Mouse (Mus musculus): ENCODE data around the gene Bckdha. TPM values are rescaled to one million over a fixed set of nuclear protein-coding genes. Genes with fewer than 3 reads are reported as not detected.

The Bckdha gene
- polyA plus RNA-seq, 1 experiment from 2014 or later = 96.3 TPM

- H3K9me3 ChIP-seq (replicated peaks; ENCODE audit: low read length) = no peaks in the 10 kb centered on the region
- no peaks in the 10 kb centered on the region for H3K4me1 ChIP-seq (replicated peaks; ENCODE audit: insufficient read depth, low read length)
- no peak for TF ChIP-seq CTCF (IDR thresholded peaks at IDR 0.05; ENCODE audit: low read depth)
- 41% methylated on average over 4 of the region's 4 CpGs for WGBS
- H3K27ac ChIP-seq = no peak overlapping the region
- ATAC-seq (replicated peaks; ENCODE audit: low FRiP score, low read depth) (no peak), DNase-seq (ENCODE audit: low spot score) (no peak)
- no peak overlapping the region for H3K9ac ChIP-seq (ENCODE audit: low read depth, low read length)
- H3K4me3 ChIP-seq (replicated peaks; ENCODE audit: low read depth, low read length) = no peak overlapping the region
- H3K36me3 ChIP-seq (ENCODE audit: insufficient read depth, low read length) = no peaks in the 10 kb centered on the region
- H3K27me3 ChIP-seq (ENCODE audit: insufficient read depth, low read length) = no peaks in the 10 kb centered on the region
- no peak overlapping the region for H3K4me2 ChIP-seq (ENCODE audit: low read length)
These were observed 14.2 kb downstream of the Bckdha start for GRCm38 (mm10) chr7:25644631-25645030.

GRCm38 (mm10) chr7:25644136-25644535 lies 14.6 kb downstream of the Bckdha start:
- Histone ChIP-seq H3K27ac (no peak overlapping the region), H3K9ac (ENCODE audit: low read depth, low read length) (no peak overlapping the region), H3K4me1 (replicated peaks; ENCODE audit: insufficient read depth, low read length) (no peaks in the 10 kb centered on the region), H3K4me3 (replicated peaks; ENCODE audit: low read depth, low read length) (no peak overlapping the region), H3K27me3 (ENCODE audit: insufficient read depth, low read length) (no peaks in the 10 kb centered on the region), H3K9me3 (replicated peaks; ENCODE audit: low read length) (no peaks in the 10 kb centered on the region), H3K36me3 (ENCODE audit: insufficient read depth, low read length) (no peaks in the 10 kb centered on the region), H3K4me2 (ENCODE audit: low read length) (no peak overlapping the region)
- 79% methylated on average over 10 of the region's 10 CpGs for WGBS
- DNase-seq (ENCODE audit: low spot score) = no peak
- ATAC-seq (replicated peaks; ENCODE audit: low FRiP score, low read depth) = no peak
- TF ChIP-seq CTCF (IDR thresholded peaks at IDR 0.05; ENCODE audit: low read depth) = no peak

- Histone ChIP-seq H3K4me2 (ENCODE audit: low read length) (no peak overlapping the region), H3K9ac (ENCODE audit: low read depth, low read length) (no peak overlapping the region), H3K4me3 (replicated peaks; ENCODE audit: low read depth, low read length) (no peak overlapping the region), H3K36me3 (ENCODE audit: insufficient read depth, low read length) (peaks cover 13% of the 10 kb centered on the region), H3K27me3 (ENCODE audit: insufficient read depth, low read length) (no peaks in the 10 kb centered on the region), H3K4me1 (replicated peaks; ENCODE audit: insufficient read depth, low read length) (no peaks in the 10 kb centered on the region), H3K9me3 (replicated peaks; ENCODE audit: low read length) (no peaks in the 10 kb centered on the region), H3K27ac (no peak overlapping the region)
- 81% methylated on average over 4 of the region's 4 CpGs for WGBS
- ATAC-seq (replicated peaks; ENCODE audit: low FRiP score, low read depth) = no peak
- TF ChIP-seq CTCF (IDR thresholded peaks at IDR 0.05; ENCODE audit: low read depth) = no peak
- DNase-seq (ENCODE audit: low spot score) = no peak
These were observed 19.0 kb downstream of the Bckdha start for GRCm38 (mm10) chr7:25639754-25640153.

- no peak for DNase-seq (ENCODE audit: low spot score)
- H3K36me3 ChIP-seq (ENCODE audit: insufficient read depth, low read length) = peaks cover 24% of the 10 kb centered on the region
- WGBS = 91% methylated on average over 5 of the region's 5 CpGs
- H3K4me2 ChIP-seq (ENCODE audit: low read length) = no peak overlapping the region
- no peaks in the 10 kb centered on the region for H3K27me3 ChIP-seq (ENCODE audit: insufficient read depth, low read length)
- H3K4me1 ChIP-seq (replicated peaks; ENCODE audit: insufficient read depth, low read length) = no peaks in the 10 kb centered on the region
- H3K9me3 ChIP-seq (replicated peaks; ENCODE audit: low read length) = no peaks in the 10 kb centered on the region
- no peak overlapping the region for H3K4me3 ChIP-seq (replicated peaks; ENCODE audit: low read depth, low read length)
- H3K9ac ChIP-seq (ENCODE audit: low read depth, low read length) = no peak overlapping the region
- H3K27ac ChIP-seq = no peak overlapping the region
- ATAC-seq (replicated peaks; ENCODE audit: low FRiP score, low read depth) = no peak
- TF ChIP-seq CTCF (IDR thresholded peaks at IDR 0.05; ENCODE audit: low read depth) = no peak
These were observed 21.7 kb downstream of the Bckdha start for GRCm38 (mm10) chr7:25637099-25637498.

GRCm38 (mm10) chr7:25636373-25636772 lies 22.4 kb downstream of the Bckdha start:
- no peak for DNase-seq (ENCODE audit: low spot score)
- H3K4me3 ChIP-seq (replicated peaks; ENCODE audit: low read depth, low read length) = no peak overlapping the region
- no peak for TF ChIP-seq CTCF (IDR thresholded peaks at IDR 0.05; ENCODE audit: low read depth)
- WGBS = 48% methylated on average over 3 of the region's 3 CpGs
- peaks cover 25% of the 10 kb centered on the region for H3K36me3 ChIP-seq (ENCODE audit: insufficient read depth, low read length)
- H3K4me1 ChIP-seq (replicated peaks; ENCODE audit: insufficient read depth, low read length) = no peaks in the 10 kb centered on the region
- H3K27me3 ChIP-seq (ENCODE audit: insufficient read depth, low read length) = no peaks in the 10 kb centered on the region
- ATAC-seq (replicated peaks; ENCODE audit: low FRiP score, low read depth) = no peak
- no peak overlapping the region for H3K27ac ChIP-seq
- no peaks in the 10 kb centered on the region for H3K9me3 ChIP-seq (replicated peaks; ENCODE audit: low read length)
- no peak overlapping the region for H3K9ac ChIP-seq (ENCODE audit: low read depth, low read length)
- no peak overlapping the region for H3K4me2 ChIP-seq (ENCODE audit: low read length)

- 0 out of 2 replicates have a peak, but pooled peaks cover 8% of the 10 kb centered on the region for H3K4me1 ChIP-seq (replicated peaks; ENCODE audit: insufficient read depth, low read length)
- H3K27ac ChIP-seq = no peak overlapping the region
- DNase-seq (ENCODE audit: low spot score) (no peak), ATAC-seq (replicated peaks; ENCODE audit: low FRiP score, low read depth) (no peak)
- H3K27me3 ChIP-seq (ENCODE audit: insufficient read depth, low read length) = no peaks in the 10 kb centered on the region
- no peak for TF ChIP-seq CTCF (IDR thresholded peaks at IDR 0.05; ENCODE audit: low read depth)
- H3K4me2 ChIP-seq (ENCODE audit: low read length) = no peak overlapping the region
- H3K4me3 ChIP-seq (replicated peaks; ENCODE audit: low read depth, low read length) = no peak overlapping the region
- H3K36me3 ChIP-seq (ENCODE audit: insufficient read depth, low read length) = peaks cover 31% of the 10 kb centered on the region
- no peaks in the 10 kb centered on the region for H3K9me3 ChIP-seq (replicated peaks; ENCODE audit: low read length)
- H3K9ac ChIP-seq (ENCODE audit: low read depth, low read length) = no peak overlapping the region
- WGBS = 83% methylated on average over 5 of the region's 5 CpGs
These were observed 26.1 kb downstream of the Bckdha start for GRCm38 (mm10) chr7:25632679-25633078.

GRCm38 (mm10) chr7:25628323-25628620 lies 30.5 kb downstream of the Bckdha start:
- no peak overlapping the region for H3K27ac ChIP-seq
- no peak for TF ChIP-seq CTCF (IDR thresholded peaks at IDR 0.05; ENCODE audit: low read depth)
- 59% methylated on average over 8 of the region's 8 CpGs for WGBS

More at GRCm38 (mm10) chr7:25628323-25628620, 30.5 kb downstream of the Bckdha start:
- Histone ChIP-seq H3K9ac (ENCODE audit: low read depth, low read length) (peak overlapping the region; percentile 43; the same call in 1 of the 2 replicates), H3K4me2 (ENCODE audit: low read length) (peak overlapping the region; percentile 55), H3K4me1 (replicated peaks; ENCODE audit: insufficient read depth, low read length) (0 out of 2 replicates have a peak, but pooled peaks cover 8% of the 10 kb centered on the region), H3K27me3 (ENCODE audit: insufficient read depth, low read length) (no peaks in the 10 kb centered on the region), H3K9me3 (replicated peaks; ENCODE audit: low read length) (no peaks in the 10 kb centered on the region), H3K36me3 (ENCODE audit: insufficient read depth, low read length) (peaks cover 31% of the 10 kb centered on the region; the same call in 1 of the 2 replicates), H3K4me3 (replicated peaks; ENCODE audit: low read depth, low read length) (peak overlapping the region; percentile 31)
- ATAC-seq (replicated peaks; ENCODE audit: low FRiP score, low read depth) (no peak), DNase-seq (ENCODE audit: low spot score) (no peak)

Measured in kidney, postnatal 0 days (tissue).